Comparison of ENCODE assay signal across 9 mouse cellular contexts in genomic region chr16:92694496-92695106, GRCm38 (mm10).
DNase-seq lines count a peak whose midpoint lies in the region; ATAC-seq lines count a peak whose summit lies in the region.
"Had no signal": no experiment of that assay in that cellular context is flagged by ENCODE, and none has a peak within 500 bp of the region (broad histone marks: within the 10 kb centered on the region; RNA-seq: fewer than 3 reads in every experiment).

No protein-coding gene starts in this region.

- peaks cover 68% of the 10 kb centered on the region for H3K27me3 ChIP-seq in heart, embryonic 11.5 days (ENCODE audit: control insufficient read depth, insufficient read depth, low read length)
- H3K27me3 ChIP-seq in midbrain, embryonic 11.5 days (ENCODE audit: control insufficient read depth, insufficient read depth, low read length): peaks cover 76% of the 10 kb centered on the region
- peaks cover 83% of the 10 kb centered on the region for H3K27me3 ChIP-seq in midbrain, embryonic 14.5 days (ENCODE audit: control insufficient read depth, insufficient read depth, low read length)
- H3K27me3 ChIP-seq in limb, embryonic 12.5 days: peaks cover 69% of the 10 kb centered on the region

- no peak overlapping the region for H3K9ac ChIP-seq in heart, embryonic 11.5 days (ENCODE audit: low read depth, low read length)
- H3K9ac ChIP-seq in midbrain, embryonic 11.5 days (ENCODE audit: low read length): no peak overlapping the region
- no peak overlapping the region for H3K9ac ChIP-seq in midbrain, embryonic 14.5 days (replicated peaks; ENCODE audit: low read length)
- peak overlapping the region; percentile 37; the same call in 1 of the 2 replicates for H3K9ac ChIP-seq in limb, embryonic 12.5 days (replicated peaks)

- ATAC-seq in heart, embryonic 11.5 days (replicated peaks; ENCODE audit: insufficient number of reproducible peaks, low FRiP score, low TSS enrichment): no peak
- no peak for ATAC-seq in midbrain, embryonic 11.5 days (ENCODE audit: low FRiP score)
- no peak for ATAC-seq in midbrain, embryonic 14.5 days (ENCODE audit: low FRiP score, low TSS enrichment)
- ATAC-seq in limb, embryonic 12.5 days (ENCODE audit: insufficient number of reproducible peaks, insufficient read depth, low FRiP score, low TSS enrichment, low read depth): no peak

- intact Hi-C loops in heart, postnatal 25 days (cut with DNase I): no loop called here

- H3K4me1 ChIP-seq in heart, embryonic 11.5 days (ENCODE audit: control insufficient read depth, insufficient read depth, low read length): peaks cover 16% of the 10 kb centered on the region
- H3K4me1 ChIP-seq in midbrain, embryonic 11.5 days (ENCODE audit: control insufficient read depth, insufficient read depth, low read length): peaks cover 18% of the 10 kb centered on the region
- peaks cover 23% of the 10 kb centered on the region for H3K4me1 ChIP-seq in midbrain, embryonic 14.5 days (ENCODE audit: control insufficient read depth, insufficient read depth, low read length)
- peaks cover 33% of the 10 kb centered on the region for H3K4me1 ChIP-seq in limb, embryonic 12.5 days (replicated peaks)

- peak overlapping the region; percentile 42; the same call in 1 of the 2 replicates for H3K4me3 ChIP-seq in heart, embryonic 11.5 days (ENCODE audit: low read depth, low read length)
- no peak overlapping the region for H3K4me3 ChIP-seq in midbrain, embryonic 11.5 days (ENCODE audit: low read depth, low read length)
- H3K4me3 ChIP-seq in midbrain, embryonic 14.5 days (replicated peaks; ENCODE audit: low read depth, low read length): no peak overlapping the region
- H3K4me3 ChIP-seq in limb, embryonic 12.5 days (replicated peaks): peak overlapping the region; percentile 51

- H3K9me3 ChIP-seq in heart, embryonic 11.5 days (replicated peaks; ENCODE audit: control insufficient read depth, low read length): no peaks in the 10 kb centered on the region
- H3K9me3 ChIP-seq in midbrain, embryonic 11.5 days (ENCODE audit: control insufficient read depth, low read length): no peaks in the 10 kb centered on the region
- H3K9me3 ChIP-seq in midbrain, embryonic 14.5 days (ENCODE audit: control insufficient read depth, low read length): no peaks in the 10 kb centered on the region
- H3K9me3 ChIP-seq in limb, embryonic 12.5 days: no peaks in the 10 kb centered on the region

- no peak overlapping the region for H3K27ac ChIP-seq in heart, embryonic 11.5 days (ENCODE audit: low read depth, low read length)
- no peak overlapping the region for H3K27ac ChIP-seq in midbrain, embryonic 11.5 days (ENCODE audit: low read depth, low read length)
- H3K27ac ChIP-seq in midbrain, embryonic 14.5 days (replicated peaks; ENCODE audit: low read depth, low read length): no peak overlapping the region
- no peak overlapping the region for H3K27ac ChIP-seq in limb, embryonic 12.5 days

- no peaks in the 10 kb centered on the region for H3K36me3 ChIP-seq in heart, embryonic 11.5 days (ENCODE audit: control insufficient read depth, insufficient read depth, low read length)
- no peaks in the 10 kb centered on the region for H3K36me3 ChIP-seq in midbrain, embryonic 11.5 days (ENCODE audit: control insufficient read depth, insufficient read depth, low read length)
- H3K36me3 ChIP-seq in midbrain, embryonic 14.5 days (ENCODE audit: control insufficient read depth, insufficient read depth, low read length): no peaks in the 10 kb centered on the region
- no peaks in the 10 kb centered on the region for H3K36me3 ChIP-seq in limb, embryonic 12.5 days

- DNase-seq in heart, postnatal 25 days (ENCODE audit: low spot score): no peak
- DNase-seq in midbrain, embryonic 11.5 days (ENCODE audit: low spot score, missing footprints): peak; percentile 92
- DNase-seq in midbrain, embryonic 14.5 days: no peak
- peak; percentile 32 for DNase-seq in yolk sac, embryonic 10.5 days (ENCODE audit: low spot score)
- DNase-seq in spleen, adult 18-20 months: no peak
- DNase-seq in cerebellum, postnatal 14 days: no peak
- DNase-seq: thymus, postnatal 25 days had no signal

- peak overlapping the region; percentile 55 for H3K4me2 ChIP-seq in heart, embryonic 11.5 days
- peak overlapping the region; percentile 35; the same call in 1 of the 2 replicates for H3K4me2 ChIP-seq in midbrain, embryonic 11.5 days
- no peak overlapping the region for H3K4me2 ChIP-seq in midbrain, embryonic 14.5 days (ENCODE audit: low read length)
- H3K4me2 ChIP-seq in limb, embryonic 12.5 days: peak overlapping the region; percentile 87

- WGBS in heart, embryonic 11.5 days (ENCODE audit: insufficient replicate concordance): 1% methylated on average over 16 of the region's 19 CpGs
- 1% methylated on average over 16 of the region's 19 CpGs for WGBS in midbrain, embryonic 11.5 days
- 2% methylated on average over 19 of the region's 19 CpGs for WGBS in midbrain, embryonic 14.5 days
- 2% methylated on average over 16 of the region's 19 CpGs for WGBS in limb, embryonic 12.5 days

Comparison
In these comparisons a context has a peak if more than half of its experiments do, and no peak if none do; other contexts are left out.
1. DNase-seq: peak in midbrain, embryonic 11.5 days (single experiment) and yolk sac, embryonic 10.5 days (single experiment); none in heart, postnatal 25 days (single experiment), midbrain, embryonic 14.5 days (single experiment), spleen, adult 18-20 months (0 of 2) and cerebellum, postnatal 14 days (0 of 2).
2. H3K4me3 ChIP-seq: peak in heart, embryonic 11.5 days (single experiment) and limb, embryonic 12.5 days (single experiment); none in midbrain, embryonic 11.5 days (single experiment) and midbrain, embryonic 14.5 days (single experiment).